Mouse (Mus musculus): ENCODE data around the gene Carmil2.

DNA sequence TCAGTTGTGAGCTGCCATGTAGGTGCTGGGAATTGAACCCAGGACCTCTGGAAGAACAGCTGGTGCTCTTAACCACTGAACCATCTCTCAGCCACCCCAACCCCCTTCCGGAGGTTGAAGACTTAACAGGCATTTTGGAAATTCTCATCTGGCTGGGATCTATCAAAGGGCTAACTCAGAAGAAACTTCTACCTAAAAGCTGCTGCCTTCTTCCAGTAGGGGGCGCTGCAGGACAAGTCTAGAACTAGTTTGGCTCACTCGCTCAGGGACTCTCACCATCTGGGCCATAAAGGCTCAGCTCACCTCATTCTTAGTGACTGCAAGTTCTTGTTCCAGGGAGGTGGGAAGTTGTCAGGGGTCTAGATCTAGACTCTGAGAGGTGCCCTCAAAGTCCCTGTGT lies 28.1 kb downstream of the Carmil2 start:
- no peak for TF ChIP-seq POLR2A (IDR thresholded peaks at IDR 0.05; ENCODE audit: borderline replicate concordance, low read depth, low read length)
- TF ChIP-seq CTCF (IDR thresholded peaks at IDR 0.05; ENCODE audit: low read depth, low read length), result peak; percentile 91
